ENCODE assay signal across 25 mouse cellular contexts in genomic region chr2:172039601-172040000, GRCm38 (mm10). TPM values are rescaled to one million over a fixed set of nuclear protein-coding genes. Genes with fewer than 3 reads are reported as not detected.
DNase-seq lines count a peak whose midpoint lies in the region; ATAC-seq and TF ChIP-seq lines count a peak whose summit lies in the region.
"Had no signal": no experiment of that assay in that cellular context is flagged by ENCODE, and none has a peak within 500 bp of the region (broad histone marks: within the 10 kb centered on the region; RNA-seq: fewer than 3 reads in every experiment).

No protein-coding gene starts in this region.

- TF ChIP-seq CTCF in cerebellum, adult 2 months (IDR thresholded peaks at IDR 0.05; ENCODE audit: borderline replicate concordance, insufficient read depth, low read depth, low read length) = no peak
- no peak for TF ChIP-seq CTCF in midbrain, postnatal 0 days (IDR thresholded peaks at IDR 0.05)

- TF ChIP-seq POLR2A in cerebellum, adult 2 months (IDR thresholded peaks at IDR 0.05; ENCODE audit: borderline replicate concordance, insufficient read depth, low read length) = no peak

- no peak for ATAC-seq in hindbrain, embryonic 15.5 days (ENCODE audit: low FRiP score, low read depth)
- no peak for ATAC-seq in hindbrain, embryonic 12.5 days (ENCODE audit: low FRiP score)
- no peak for ATAC-seq in midbrain, embryonic 13.5 days
- no peak for ATAC-seq in midbrain, postnatal 0 days (ENCODE audit: low FRiP score)

- no peak overlapping the region for H3K27ac ChIP-seq in cerebellum, adult 2 months (ENCODE audit: insufficient read depth, low read length)
- peak overlapping the region; percentile 52 for H3K27ac ChIP-seq in hindbrain, embryonic 15.5 days (replicated peaks)
- H3K27ac ChIP-seq in hindbrain, embryonic 12.5 days = no peak overlapping the region
- no peak overlapping the region for H3K27ac ChIP-seq in midbrain, embryonic 13.5 days
- H3K27ac ChIP-seq in midbrain, embryonic 10.5 days (replicated peaks) = no peak overlapping the region
- no peak overlapping the region for H3K27ac ChIP-seq in midbrain, postnatal 0 days (ENCODE audit: low read depth, low read length)
- no peak overlapping the region for H3K27ac ChIP-seq in embryonic facial prominence, embryonic 10.5 days (replicated peaks)
- H3K27ac ChIP-seq: forebrain, embryonic 10.5 days; liver, embryonic 14.5 days; midbrain, embryonic 12.5 days had no signal

- 23% methylated on average over 5 of the region's 5 CpGs for WGBS in cerebellum, adult 2 months
- 57% methylated on average over 5 of the region's 5 CpGs for WGBS in hindbrain, embryonic 15.5 days
- WGBS in hindbrain, embryonic 12.5 days = 90% methylated on average over 5 of the region's 5 CpGs
- WGBS in midbrain, embryonic 13.5 days = 84% methylated on average over 5 of the region's 5 CpGs
- WGBS in midbrain, embryonic 10.5 days = 92% methylated on average over 5 of the region's 5 CpGs
- 82% methylated on average over 5 of the region's 5 CpGs for WGBS in midbrain, postnatal 0 days
- WGBS in embryonic facial prominence, embryonic 10.5 days = 94% methylated on average over 5 of the region's 5 CpGs

- no peaks in the 10 kb centered on the region; the same call in 1 of the 2 replicates for H3K4me1 ChIP-seq in cerebellum, adult 2 months (ENCODE audit: control insufficient read depth, insufficient read depth, low read length)
- H3K4me1 ChIP-seq in hindbrain, embryonic 15.5 days (replicated peaks) = peaks cover 35% of the 10 kb centered on the region
- H3K4me1 ChIP-seq in hindbrain, embryonic 12.5 days = peaks cover 22% of the 10 kb centered on the region; the same call in 1 of the 2 replicates
- peaks cover 39% of the 10 kb centered on the region for H3K4me1 ChIP-seq in midbrain, embryonic 13.5 days (replicated peaks)
- H3K4me1 ChIP-seq in midbrain, embryonic 10.5 days = peaks cover 34% of the 10 kb centered on the region
- 0 out of 2 replicates have a peak, but pooled peaks cover 3% of the 10 kb centered on the region for H3K4me1 ChIP-seq in midbrain, postnatal 0 days (ENCODE audit: insufficient read depth, low read length)
- peaks cover 24% of the 10 kb centered on the region for H3K4me1 ChIP-seq in embryonic facial prominence, embryonic 10.5 days

- H3K9ac ChIP-seq in hindbrain, embryonic 15.5 days = 0 out of 2 replicates have a peak overlapping the region, but pooled peaks have one; percentile 4
- no peak overlapping the region for H3K9ac ChIP-seq in hindbrain, embryonic 12.5 days
- no peak overlapping the region for H3K9ac ChIP-seq in midbrain, embryonic 13.5 days (replicated peaks)
- no peak overlapping the region for H3K9ac ChIP-seq in midbrain, postnatal 0 days (replicated peaks; ENCODE audit: low read length, poor library complexity, severe bottlenecking)
- H3K9ac ChIP-seq: liver, embryonic 14.5 days; lung, embryonic 14.5 days; midbrain, embryonic 12.5 days had no signal

- peak; percentile 60 to 68 for DNase-seq in cerebellum, postnatal 10 days
- no peak for DNase-seq in cerebellum, adult 2 months
- DNase-seq in midbrain, embryonic 10.5 days (ENCODE audit: low spot score) = no peak
- DNase-seq in midbrain, postnatal 0 days (ENCODE audit: low spot score) = peak; percentile 26
- DNase-seq in embryonic facial prominence, embryonic 10.5 days (ENCODE audit: low spot score) = no peak
- DNase-seq: adrenal gland, postnatal 10 days; cerebellum, adult 8-10 months; gastrocnemius, postnatal 36 days; kidney, adult 8-10 months; kidney, postnatal 4 days; lung, embryonic 14.5 days; lung, postnatal 4 days; right cerebral cortex, adult 18-20 months; right cerebral cortex, postnatal 4 days; thymus, adult 18-20 months; thymus, postnatal 36 days had no signal

- no peaks in the 10 kb centered on the region; the same call in 1 of the 2 replicates for H3K27me3 ChIP-seq in cerebellum, adult 2 months (ENCODE audit: control insufficient read depth, insufficient read depth, low read length)
- H3K27me3 ChIP-seq in hindbrain, embryonic 15.5 days = peaks cover 21% of the 10 kb centered on the region
- peaks cover 44% of the 10 kb centered on the region for H3K27me3 ChIP-seq in hindbrain, embryonic 12.5 days
- peaks cover 41% of the 10 kb centered on the region for H3K27me3 ChIP-seq in midbrain, embryonic 13.5 days
- peaks cover 56% of the 10 kb centered on the region for H3K27me3 ChIP-seq in midbrain, embryonic 10.5 days (ENCODE audit: low read depth, poor library complexity, severe bottlenecking)
- peaks cover 6% of the 10 kb centered on the region; the same call in 1 of the 2 replicates for H3K27me3 ChIP-seq in midbrain, postnatal 0 days (ENCODE audit: insufficient read depth, low read length)
- peaks cover 53% of the 10 kb centered on the region for H3K27me3 ChIP-seq in embryonic facial prominence, embryonic 10.5 days (replicated peaks; ENCODE audit: low read depth, poor library complexity, severe bottlenecking)

- H3K9me3 ChIP-seq in hindbrain, embryonic 15.5 days = no peaks in the 10 kb centered on the region
- no peaks in the 10 kb centered on the region for H3K9me3 ChIP-seq in hindbrain, embryonic 12.5 days (replicated peaks)
- no peaks in the 10 kb centered on the region for H3K9me3 ChIP-seq in midbrain, embryonic 13.5 days
- no peaks in the 10 kb centered on the region for H3K9me3 ChIP-seq in midbrain, embryonic 10.5 days (replicated peaks)
- no peaks in the 10 kb centered on the region for H3K9me3 ChIP-seq in midbrain, postnatal 0 days (ENCODE audit: low read length)
- H3K9me3 ChIP-seq in embryonic facial prominence, embryonic 10.5 days = no peaks in the 10 kb centered on the region
- H3K9me3 ChIP-seq: forebrain, embryonic 10.5 days; midbrain, embryonic 12.5 days had no signal

- H3K4me2 ChIP-seq in hindbrain, embryonic 15.5 days = peak overlapping the region; percentile 97
- no peak overlapping the region for H3K4me2 ChIP-seq in hindbrain, embryonic 12.5 days (replicated peaks)
- H3K4me2 ChIP-seq in midbrain, embryonic 13.5 days (replicated peaks) = peak overlapping the region; percentile 81
- H3K4me2 ChIP-seq in midbrain, postnatal 0 days (ENCODE audit: low read depth, low read length, poor library complexity, severe bottlenecking) = peak overlapping the region; percentile 91
- H3K4me2 ChIP-seq: lung, embryonic 14.5 days; midbrain, embryonic 12.5 days had no signal

- H3K36me3 ChIP-seq in hindbrain, embryonic 15.5 days = no peaks in the 10 kb centered on the region
- no peaks in the 10 kb centered on the region for H3K36me3 ChIP-seq in hindbrain, embryonic 12.5 days
- no peaks in the 10 kb centered on the region for H3K36me3 ChIP-seq in midbrain, embryonic 13.5 days
- no peaks in the 10 kb centered on the region for H3K36me3 ChIP-seq in midbrain, embryonic 10.5 days
- H3K36me3 ChIP-seq in midbrain, postnatal 0 days (ENCODE audit: insufficient read depth, low read length) = no peaks in the 10 kb centered on the region
- no peaks in the 10 kb centered on the region for H3K36me3 ChIP-seq in embryonic facial prominence, embryonic 10.5 days (replicated peaks)
- H3K36me3 ChIP-seq: forebrain, embryonic 10.5 days; midbrain, embryonic 12.5 days had no signal

- no peak overlapping the region for H3K4me3 ChIP-seq in cerebellum, adult 2 months (replicated peaks; ENCODE audit: insufficient read depth, low read depth, low read length)
- peak overlapping the region; percentile 56 for H3K4me3 ChIP-seq in hindbrain, embryonic 15.5 days
- H3K4me3 ChIP-seq in hindbrain, embryonic 12.5 days = no peak overlapping the region
- H3K4me3 ChIP-seq in midbrain, embryonic 13.5 days (replicated peaks) = peak overlapping the region; percentile 49
- H3K4me3 ChIP-seq in midbrain, embryonic 10.5 days = no peak overlapping the region
- H3K4me3 ChIP-seq in midbrain, postnatal 0 days (ENCODE audit: low read depth, low read length) = peak overlapping the region; percentile 53
- H3K4me3 ChIP-seq in embryonic facial prominence, embryonic 10.5 days = no peak overlapping the region
- H3K4me3 ChIP-seq: forebrain, embryonic 10.5 days had no signal

RNA-seq across cellular contexts. Expression of gene Cbln4, which starts 3.7 kb away (rescaled TPM):
- 6.2 and 8.3 TPM in 2 replicates for polyA plus RNA-seq in cerebellum, adult 2 months (2012; rRNA removed)
- 37.8 and 38.2 TPM in 2 replicates for polyA plus RNA-seq in hindbrain, embryonic 15.5 days (2015; fragmentation: Nextera tagmentation; extraction: Ambion mirVana)
- 7.8 and 8.0 TPM in 2 replicates for polyA plus RNA-seq in hindbrain, embryonic 12.5 days (2016; fragmentation: Nextera tagmentation; extraction: Ambion mirVana)
- polyA plus RNA-seq in midbrain, embryonic 13.5 days (2015; fragmentation: Nextera tagmentation; extraction: Ambion mirVana) = 14.5 and 18.1 TPM in 2 replicates
- 0.53 and 0.67 TPM in 2 replicates for polyA plus RNA-seq in midbrain, embryonic 10.5 days (2016; fragmentation: Nextera tagmentation; extraction: Ambion mirVana)
- total RNA-seq in midbrain, postnatal 0 days (2014; rRNA removed) = 34.4 and 35.7 TPM in 2 replicates
- polyA plus RNA-seq in midbrain, postnatal 0 days (2015; fragmentation: Nextera tagmentation; extraction: Ambion mirVana) = 46.7 and 48.3 TPM in 2 replicates
- 0.28 and 0.44 TPM in 2 replicates for polyA plus RNA-seq in embryonic facial prominence, embryonic 10.5 days (2016; fragmentation: Nextera tagmentation; extraction: Ambion mirVana)
- total RNA-seq: adrenal gland, postnatal 10 days; common myeloid progenitor, adult 5-6 weeks; gastrocnemius, postnatal 36 days; heart, adult 8-10 months; heart, postnatal 25 days had no signal
- polyA plus RNA-seq: lung, embryonic 14.5 days had no signal

Comparison
In these comparisons a context has a peak if more than half of its experiments do, and no peak if none do; other contexts are left out.
1. DNase-seq: peak in cerebellum, postnatal 10 days (2 of 2) and midbrain, postnatal 0 days (single experiment); none in cerebellum, adult 2 months (0 of 2), midbrain, embryonic 10.5 days (single experiment) and embryonic facial prominence, embryonic 10.5 days (single experiment).
2. H3K4me3 ChIP-seq: peak in hindbrain, embryonic 15.5 days (single experiment), midbrain, embryonic 13.5 days (single experiment) and midbrain, postnatal 0 days (single experiment); none in cerebellum, adult 2 months (single experiment), hindbrain, embryonic 12.5 days (single experiment), midbrain, embryonic 10.5 days (single experiment) and embryonic facial prominence, embryonic 10.5 days (single experiment).